Comparison of ENCODE assay signal across 29 mouse cellular contexts in genomic region chr3:93468561-93468960, GRCm38 (mm10). TPM values are rescaled to one million over a fixed set of nuclear protein-coding genes. Genes with fewer than 3 reads are reported as not detected.
DNase-seq lines count a peak whose midpoint lies in the region; ATAC-seq and TF ChIP-seq lines count a peak whose summit lies in the region.
"Had no signal": no experiment of that assay in that cellular context is flagged by ENCODE, and none has a peak within 500 bp of the region (broad histone marks: within the 10 kb centered on the region; RNA-seq: fewer than 3 reads in every experiment).

Gene Tchhl1 (plus strand): TSS chr3:93468754.

- no peaks in the 10 kb centered on the region for H3K9me3 ChIP-seq in liver, embryonic 11.5 days (ENCODE audit: control insufficient read depth, low read length)
- H3K9me3 ChIP-seq: forebrain, embryonic 12.5 days; heart, embryonic 13.5 days; hindbrain, embryonic 15.5 days; limb, embryonic 13.5 days; liver, embryonic 15.5 days had no signal

- DNase-seq in adrenal gland, adult 2 months = peak; percentile 23
- DNase-seq in adrenal gland, postnatal 4 days (ENCODE audit: low spot score in 2 of 2) = no peak
- no peak for DNase-seq in liver, adult 2 months (ENCODE audit: extremely low read depth, low read depth, low spot score)
- DNase-seq in liver, embryonic 11.5 days (ENCODE audit: low spot score) = no peak
- DNase-seq in kidney, adult 9 months = peak; percentile 35
- DNase-seq in kidney, postnatal 36 days = peak; percentile 23 to 43
- no peak for DNase-seq in gastrocnemius, postnatal 4 days (ENCODE audit: low spot score in 2 of 2)
- no peak for DNase-seq in neural tube, embryonic 10.5 days (ENCODE audit: extremely low spot score, low spot score)
- DNase-seq: adrenal gland, postnatal 25 days; cerebellum, adult 9-10 months; gastrocnemius, adult 2 months; lung, postnatal 10 days had no signal

- ATAC-seq in liver, embryonic 11.5 days (replicated peaks; ENCODE audit: low FRiP score) = no peak

- no peaks in the 10 kb centered on the region for H3K36me3 ChIP-seq in liver, adult 2 months (ENCODE audit: control insufficient read depth, insufficient read depth, low read length)
- H3K36me3 ChIP-seq in liver, embryonic 11.5 days (ENCODE audit: control insufficient read depth, insufficient read depth, low read length) = no peaks in the 10 kb centered on the region
- H3K36me3 ChIP-seq: forebrain, embryonic 12.5 days; heart, embryonic 13.5 days; hindbrain, embryonic 15.5 days; limb, embryonic 13.5 days; liver, embryonic 15.5 days had no signal

- H3K4me2 ChIP-seq in liver, embryonic 11.5 days = no peak within 1 kb of the TSS
- H3K4me2 ChIP-seq: forebrain, embryonic 12.5 days; heart, embryonic 13.5 days; hindbrain, embryonic 15.5 days; limb, embryonic 13.5 days; liver, embryonic 15.5 days had no signal

- no peaks in the 10 kb centered on the region for H3K79me2 ChIP-seq in liver, adult 2 months (ENCODE audit: control insufficient read depth, insufficient read depth, low read length)

- no peak within 1 kb of the TSS for H3K9ac ChIP-seq in liver, adult 2 months (ENCODE audit: low read depth, low read length)
- no peak within 1 kb of the TSS for H3K9ac ChIP-seq in liver, embryonic 11.5 days (ENCODE audit: low read depth, low read length)
- H3K9ac ChIP-seq: forebrain, embryonic 12.5 days; heart, embryonic 13.5 days; hindbrain, embryonic 15.5 days; limb, embryonic 13.5 days; liver, embryonic 15.5 days had no signal

- no peak within 1 kb of the TSS for H3K4me3 ChIP-seq in liver, adult 2 months (ENCODE audit: insufficient read depth, low read depth, low read length)
- H3K4me3 ChIP-seq in liver, embryonic 11.5 days (ENCODE audit: low read depth, low read length) = no peak within 1 kb of the TSS
- H3K4me3 ChIP-seq: forebrain, embryonic 12.5 days; gastrocnemius, adult 2 months; heart, embryonic 13.5 days; hindbrain, embryonic 15.5 days; limb, embryonic 13.5 days; liver, embryonic 15.5 days had no signal

- WGBS in liver, adult 2 months = 78% methylated on average over 5 of the region's 5 CpGs
- WGBS in liver, embryonic 11.5 days = 56% methylated on average over 5 of the region's 5 CpGs

- H3K27me3 ChIP-seq in liver, adult 2 months (ENCODE audit: control insufficient read depth, insufficient read depth, low read length) = no peaks in the 10 kb centered on the region
- no peaks in the 10 kb centered on the region for H3K27me3 ChIP-seq in liver, embryonic 11.5 days (replicated peaks; ENCODE audit: control insufficient read depth, insufficient read depth, low read length)
- H3K27me3 ChIP-seq: forebrain, embryonic 12.5 days; heart, embryonic 13.5 days; hindbrain, embryonic 15.5 days; limb, embryonic 13.5 days; liver, embryonic 15.5 days had no signal

- peak within 1 kb of the TSS; percentile 74 for H3K27ac ChIP-seq in liver, adult 2 months (replicated peaks; ENCODE audit: insufficient read depth, low read depth, low read length)
- H3K27ac ChIP-seq in liver, embryonic 11.5 days (ENCODE audit: low read depth, low read length) = no peak within 1 kb of the TSS
- H3K27ac ChIP-seq: forebrain, embryonic 12.5 days; gastrocnemius, adult 2 months; heart, embryonic 13.5 days; hindbrain, embryonic 15.5 days; limb, embryonic 13.5 days; liver, embryonic 15.5 days had no signal

- TF ChIP-seq POLR2A in liver, adult 2 months (IDR thresholded peaks at IDR 0.05; ENCODE audit: extremely low read depth, insufficient read depth, low read length) = no peak

- TF ChIP-seq CTCF in liver, adult 2 months (IDR thresholded peaks at IDR 0.05; ENCODE audit: low read depth, low read length) = no peak

- H3K4me1 ChIP-seq in liver, adult 2 months (ENCODE audit: control insufficient read depth, insufficient read depth, low read length) = peaks cover 2% of the 10 kb centered on the region; the same call in 1 of the 2 replicates
- H3K4me1 ChIP-seq in liver, embryonic 11.5 days (replicated peaks; ENCODE audit: control insufficient read depth, insufficient read depth, low read length) = no peaks in the 10 kb centered on the region
- H3K4me1 ChIP-seq: forebrain, embryonic 12.5 days; hindbrain, embryonic 15.5 days; limb, embryonic 13.5 days; liver, embryonic 15.5 days had no signal

RNA-seq across cellular contexts. Expression of gene Tchhl1, which starts in this region (rescaled TPM):
- total RNA-seq in adrenal gland, adult 2 months (2021) = 1 to 10 TPM in 1 of 2 experiments, not detected in 1; 3.1 TPM
- not detected in 2 replicates for polyA plus RNA-seq in adrenal gland, adult 2 months (2012; rRNA removed)
- under 1 TPM in 1 of 2 experiments, not detected in 1; 0.22 TPM for total RNA-seq in adrenal gland, postnatal 4 days (2021)
- not detected in 2 replicates for total RNA-seq in liver, adult 2 months (2014; rRNA removed)
- polyA plus RNA-seq in liver, adult 2 months (2012; rRNA removed) = not detected in 2 replicates
- polyA plus RNA-seq in liver, embryonic 11.5 days (2014; fragmentation: Nextera tagmentation; extraction: Ambion mirVana) = not detected in 2 replicates
- total RNA-seq in gastrocnemius, postnatal 4 days (2021) = not detected
- total RNA-seq: ES-E14; gastrocnemius, adult 2 months; granulocyte monocyte progenitor cell, adult 5-6 weeks; heart, postnatal 25 days; layer of hippocampus, postnatal 10 days; megakaryocyte-erythroid progenitor cell, adult 5-6 weeks had no signal
- polyA plus RNA-seq: cortical plate, adult 2 months; embryonic facial prominence, embryonic 11.5 days; forebrain, embryonic 12.5 days; heart, embryonic 13.5 days; large intestine, adult 2 months; limb, embryonic 13.5 days; liver, embryonic 15.5 days; neural tube, embryonic 11.5 days; small intestine, adult 2 months; stomach, embryonic 14.5 days; urinary bladder, adult 2 months had no signal

Comparison
In these comparisons a context has a peak if more than half of its experiments do, and no peak if none do; other contexts are left out.
1. DNase-seq: peak in adrenal gland, adult 2 months (single experiment), kidney, adult 9 months (single experiment) and kidney, postnatal 36 days (2 of 2); none in adrenal gland, postnatal 4 days (0 of 2), liver, adult 2 months (single experiment), liver, embryonic 11.5 days (single experiment), gastrocnemius, postnatal 4 days (0 of 2) and neural tube, embryonic 10.5 days (single experiment).